Mouse (Mus musculus) CD8-positive naive resting alpha-beta T cell, adult 2 months (primary cell): ENCODE measurements around the gene Psen2.

Source experiments
- DNase-seq, 2 experiments: peaks; one replicate each; pipeline ENCODE4 v3.0.0; 2022; ENCODE audit warnings: low read depth in 2 of 2, low spot score in 2 of 2

Gene Psen2

GRCm38 (mm10) chr1:180179100-180179499 lies 84.1 kb downstream of the Psen2 start:
- no peak for DNase-seq

- no peak for DNase-seq
Observed at GRCm38 (mm10) chr1:180178340-180178739, 84.9 kb downstream of the Psen2 start.
